Mouse (Mus musculus) bone marrow macrophage, adult 2 months (primary cell): ENCODE measurements at regions not wholly inside any gene's neighbourhood (a gene's known extent, or its start where the extent isn't known, plus 50 kb on each side); places are given as distances from the start of the nearest gene placed in this dataset.
"Not testable (repeated sequence)": the region's sequence is repeated elsewhere in the genome, so short reads cannot be mapped to it uniquely, and the experiment has no call there.

Experiments used
- CTCF ChIP-seq: IDR thresholded peaks from 2 replicates; pipeline ENCODE4 v1.5.1; 2012; ENCODE audit warnings: low read depth, mild to moderate bottlenecking, low read length, moderate library complexity
- POLR2A ChIP-seq: IDR thresholded peaks from 2 replicates; pipeline ENCODE4 v1.6.1; 2012; ENCODE audit warnings: mild to moderate bottlenecking, low read depth, low read length, borderline replicate concordance

- TF ChIP-seq CTCF, POLR2A: not testable (repeated sequence)
Measured at GRCm38 (mm10) chr14:53343849-53344248, 848.3 kb upstream of the Olfr1507 start.
